Mouse (Mus musculus) midbrain, embryonic 13.5 days (tissue): ENCODE data around the gene Pnkd. TPM values are rescaled to one million over a fixed set of nuclear protein-coding genes. Genes with fewer than 3 reads are reported as not detected.
"Not testable (repeated sequence)": the region's sequence is repeated elsewhere in the genome, so short reads cannot be mapped to it uniquely, and the experiment has no call there.

ENCODE experiments used
- ATAC-seq: fragments of 200-750 bp; cut with Nextera tagmentation; 2 replicates; pipeline ENCODE4 v1.8.0; 2017; ENCODE audit warnings: mild to moderate bottlenecking, moderate TSS enrichment, moderate library complexity
- H3K27ac ChIP-seq: fragments of 300-500 bp; sonication (generic); 2 replicates; pipeline ENCODE4 v1.5.1; 2015; ENCODE audit warnings: inconsistent platforms, mild to moderate bottlenecking, moderate library complexity
- H3K27me3 ChIP-seq: fragments of 300-500 bp; sonication (generic); 2 replicates; pipeline ENCODE4 v1.6.1; 2015; ENCODE audit warnings: mild to moderate bottlenecking, inconsistent platforms
- H3K36me3 ChIP-seq: fragments of 300-500 bp; sonication (generic); 2 replicates; pipeline ENCODE4 v1.6.1; 2015; ENCODE audit warnings: mild to moderate bottlenecking, inconsistent platforms
- H3K4me1 ChIP-seq: fragments of 300-500 bp; sonication (generic); replicated peaks from 2 replicates; pipeline ENCODE4 v1.6.1; 2015; ENCODE audit warnings: inconsistent platforms
- H3K4me2 ChIP-seq: fragments of 300-500 bp; sonication (generic); replicated peaks from 2 replicates; pipeline ENCODE4 v1.6.1; 2015; ENCODE audit warnings: moderate library complexity, mild to moderate bottlenecking, inconsistent platforms
- H3K4me3 ChIP-seq: fragments of 300-500 bp; sonication (generic); replicated peaks from 2 replicates; pipeline ENCODE4 v1.5.1; 2015; ENCODE audit warnings: mild to moderate bottlenecking, inconsistent platforms
- H3K9ac ChIP-seq: fragments of 300-500 bp; sonication (generic); replicated peaks from 2 replicates; pipeline ENCODE4 v1.6.1; 2015; ENCODE audit warnings: mild to moderate bottlenecking, inconsistent platforms
- H3K9me3 ChIP-seq: fragments of 300-500 bp; sonication (generic); 2 replicates; pipeline ENCODE4 v1.6.1; 2016; ENCODE audit warnings: mild to moderate bottlenecking, inconsistent platforms
- WGBS: fragments of 180-500 bp; shearing (Covaris S2); methylation state at CpG from one replicate; pipeline ENCODE4 v1.1.7; 2015; 5-methylcytosine and 5-hydroxymethylcytosine counted together
- polyA plus RNA-seq: library from polyadenylated mRNA; unstranded; fragments of >200 nt; fragmentation: Nextera tagmentation; extraction: Ambion mirVana; gene quantifications from 2 replicates; pipeline ENCODE4 v1.2.1, GENCODE M21; 2015

Gene Pnkd
- polyA plus RNA-seq, 1 experiment from 2014 or later, result 92.2 TPM

- H3K36me3 ChIP-seq, result peaks cover 49% of the 10 kb centered on the region
- no peaks in the 10 kb centered on the region for H3K27me3 ChIP-seq
- ATAC-seq, result no peak
- no peak overlapping the region for H3K27ac ChIP-seq
- peaks cover 26% of the 10 kb centered on the region for H3K4me1 ChIP-seq
- no peak overlapping the region for H3K4me2 ChIP-seq
- no peak overlapping the region for H3K9ac ChIP-seq
- no peaks in the 10 kb centered on the region for H3K9me3 ChIP-seq
- no peak overlapping the region for H3K4me3 ChIP-seq
- 97% methylated on average over 14 of the region's 14 CpGs for WGBS
These were observed 4.0 kb upstream of the Pnkd start for GRCm38 (mm10) chr1:74280591-74281325.

GRCm38 (mm10) chr1:74281372-74281771 lies 3.4 kb upstream of the Pnkd start:
- H3K4me2 ChIP-seq, result no peak overlapping the region
- peaks cover 32% of the 10 kb centered on the region for H3K4me1 ChIP-seq
- peaks cover 49% of the 10 kb centered on the region for H3K36me3 ChIP-seq
- 100% methylated on average over 2 of the region's 2 CpGs for WGBS
- H3K27ac ChIP-seq, result no peak overlapping the region
- no peak for ATAC-seq
- no peak overlapping the region for H3K9ac ChIP-seq
- H3K27me3 ChIP-seq, result no peaks in the 10 kb centered on the region
- no peak overlapping the region for H3K4me3 ChIP-seq
- no peaks in the 10 kb centered on the region for H3K9me3 ChIP-seq

- WGBS, result 96% methylated on average over 8 of the region's 8 CpGs
- H3K9me3 ChIP-seq, result no peaks in the 10 kb centered on the region
- H3K27me3 ChIP-seq, result no peaks in the 10 kb centered on the region
- ATAC-seq, result no peak
- peaks cover 49% of the 10 kb centered on the region for H3K36me3 ChIP-seq
- H3K4me1 ChIP-seq, result peaks cover 37% of the 10 kb centered on the region
- H3K4me3 ChIP-seq, result no peak overlapping the region
- H3K9ac ChIP-seq, result no peak overlapping the region
- no peak overlapping the region for H3K4me2 ChIP-seq
- no peak overlapping the region for H3K27ac ChIP-seq
These were observed 2.8 kb upstream of the Pnkd start for GRCm38 (mm10) chr1:74281886-74282285.

GRCm38 (mm10) chr1:74282896-74283625 lies 1.7 kb upstream of the Pnkd start:
- Histone ChIP-seq H3K36me3 (peaks cover 49% of the 10 kb centered on the region), H3K4me2 (peak overlapping the region; percentile 71), H3K9ac (no peak overlapping the region), H3K9me3 (no peaks in the 10 kb centered on the region), H3K27ac (no peak overlapping the region), H3K27me3 (no peaks in the 10 kb centered on the region), H3K4me3 (peak overlapping the region; percentile 74; the same call in 1 of the 2 replicates), H3K4me1 (peaks cover 37% of the 10 kb centered on the region)
- 89% methylated on average over 10 of the region's 10 CpGs for WGBS
- no peak for ATAC-seq

- Histone ChIP-seq H3K36me3 (peaks cover 50% of the 10 kb centered on the region), H3K4me3 (peak overlapping the region; percentile 74), H3K4me1 (peaks cover 37% of the 10 kb centered on the region), H3K27me3 (no peaks in the 10 kb centered on the region), H3K27ac (peak overlapping the region; percentile 64), H3K4me2 (peak overlapping the region; percentile 71), H3K9ac (peak overlapping the region; percentile 74), H3K9me3 (no peaks in the 10 kb centered on the region)
- whole genome bisulfite sequencing, result 15% methylated on average over 15 of the region's 15 CpGs
- peak; percentile 38 for ATAC-seq
These were observed 855 bp upstream of the Pnkd start for GRCm38 (mm10) chr1:74283686-74284463.

- WGBS, result 4% methylated on average over 23 of the region's 23 CpGs
- peaks cover 48% of the 10 kb centered on the region for H3K36me3 ChIP-seq
- H3K27ac ChIP-seq, result no peak overlapping the region
These were observed 681 bp downstream of the Pnkd start for GRCm38 (mm10) chr1:74285212-74286010.

GRCm38 (mm10) chr1:74286869-74287607 lies 2.3 kb downstream of the Pnkd start:
- WGBS, result 60% methylated on average over 15 of the region's 17 CpGs
- not testable (repeated sequence) for H3K9ac ChIP-seq

More at GRCm38 (mm10) chr1:74285212-74286010, 681 bp downstream of the Pnkd start:
- Histone ChIP-seq H3K9me3 (no peaks in the 10 kb centered on the region), H3K4me3 (peak overlapping the region; percentile 74), H3K4me1 (peaks cover 37% of the 10 kb centered on the region), H3K27me3 (no peaks in the 10 kb centered on the region), H3K4me2 (peak overlapping the region; percentile 81), H3K9ac (peak overlapping the region; percentile 78)
- ATAC-seq, result no peak

GRCm38 (mm10) chr1:74288327-74288726 lies 3.6 kb downstream of the Pnkd start:
- peaks cover 24% of the 10 kb centered on the region for H3K4me1 ChIP-seq
- 78% methylated on average over 4 of the region's 4 CpGs for WGBS
- 0 out of 2 replicates have a peak overlapping the region, but pooled peaks have one; percentile 14 for H3K9ac ChIP-seq

More at GRCm38 (mm10) chr1:74286869-74287607, 2.3 kb downstream of the Pnkd start:
- Histone ChIP-seq H3K4me1 (peaks cover 34% of the 10 kb centered on the region), H3K36me3 (peaks cover 34% of the 10 kb centered on the region)
- not testable (repeated sequence) for H3K27ac ChIP-seq, H3K9me3 ChIP-seq, H3K4me2 ChIP-seq, H3K4me3 ChIP-seq, H3K27me3 ChIP-seq, ATAC-seq

GRCm38 (mm10) chr1:74289248-74289647 lies 4.5 kb downstream of the Pnkd start:
- 0 out of 2 replicates have a peak overlapping the region, but pooled peaks have one; percentile 14 for H3K9ac ChIP-seq
- peaks cover 17% of the 10 kb centered on the region for H3K4me1 ChIP-seq
- WGBS, result 94% methylated on average over 9 of the region's 9 CpGs
- peaks cover 32% of the 10 kb centered on the region for H3K36me3 ChIP-seq
- no peak overlapping the region for H3K4me2 ChIP-seq
- no peaks in the 10 kb centered on the region for H3K9me3 ChIP-seq
- no peak overlapping the region for H3K27ac ChIP-seq
- no peak overlapping the region for H3K4me3 ChIP-seq
- no peaks in the 10 kb centered on the region for H3K27me3 ChIP-seq
- no peak for ATAC-seq

More at GRCm38 (mm10) chr1:74288327-74288726, 3.6 kb downstream of the Pnkd start:
- Histone ChIP-seq H3K27me3 (no peaks in the 10 kb centered on the region), H3K4me2 (no peak overlapping the region), H3K36me3 (peaks cover 29% of the 10 kb centered on the region), H3K9me3 (no peaks in the 10 kb centered on the region), H3K27ac (no peak overlapping the region), H3K4me3 (no peak overlapping the region)
- no peak for ATAC-seq

GRCm38 (mm10) chr1:74289740-74290139 lies 5.0 kb downstream of the Pnkd start:
- H3K27me3 ChIP-seq, result no peaks in the 10 kb centered on the region
- no peak overlapping the region for H3K4me2 ChIP-seq
- H3K4me3 ChIP-seq, result no peak overlapping the region
- 88% methylated on average over 2 of the region's 2 CpGs for WGBS
- H3K9me3 ChIP-seq, result no peaks in the 10 kb centered on the region
- peaks cover 17% of the 10 kb centered on the region for H3K4me1 ChIP-seq
- H3K9ac ChIP-seq, result no peak overlapping the region
- H3K27ac ChIP-seq, result no peak overlapping the region
- ATAC-seq, result no peak
- H3K36me3 ChIP-seq, result peaks cover 33% of the 10 kb centered on the region

- Histone ChIP-seq H3K9me3 (no peaks in the 10 kb centered on the region), H3K4me1 (peaks cover 21% of the 10 kb centered on the region), H3K4me3 (no peak overlapping the region), H3K27ac (no peak overlapping the region), H3K9ac (no peak overlapping the region), H3K27me3 (no peaks in the 10 kb centered on the region), H3K4me2 (no peak overlapping the region), H3K36me3 (peaks cover 33% of the 10 kb centered on the region)
- 91% methylated on average over 5 of the region's 5 CpGs for WGBS
- no peak for ATAC-seq
These were observed 5.4 kb downstream of the Pnkd start for GRCm38 (mm10) chr1:74290141-74290540.
